Mouse (Mus musculus): Measurements from ENCODE around the gene Gm45808.
A peak's percentile ranks its signal among the peaks of the same experiment; 100 is the strongest.
"Not testable (repeated sequence)": the region's sequence is repeated elsewhere in the genome, so short reads cannot be mapped to it uniquely, and the experiment has no call there.

Gene Gm45808

DNA sequence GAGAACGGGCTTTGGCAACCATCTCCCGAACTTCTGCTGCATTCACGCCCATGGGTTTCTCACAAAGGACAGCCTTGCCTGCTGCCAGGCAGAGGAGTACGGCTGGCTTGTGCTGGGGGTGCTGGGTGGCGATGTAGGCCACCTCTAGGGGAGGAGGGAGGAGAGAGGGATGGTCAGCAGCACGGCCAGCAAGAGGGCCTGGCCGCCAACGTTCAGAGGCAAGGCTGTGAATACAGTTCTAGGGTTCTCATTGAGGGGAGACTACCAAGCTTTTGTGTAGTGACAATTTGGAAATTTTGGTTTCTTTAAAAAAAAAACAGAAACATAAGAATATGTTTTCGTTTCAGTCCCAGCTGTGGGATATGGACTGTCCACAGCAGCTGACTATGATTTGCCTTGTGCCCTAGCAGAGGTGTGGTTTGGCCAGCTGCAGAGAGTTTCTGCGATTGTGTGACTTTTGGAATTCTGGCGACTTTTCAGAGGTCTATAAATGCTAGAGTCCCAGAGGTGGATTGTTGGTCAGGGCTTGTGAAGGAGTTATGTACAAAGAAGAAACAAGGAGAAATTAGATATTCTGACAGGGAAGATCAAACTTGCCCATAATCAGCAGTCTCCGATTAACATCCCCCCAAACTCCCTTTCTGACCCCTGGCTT lies at the start of gene Gm45808:
TSS of gene Gm45808 (minus strand) at position 51 of the 655 bp plus-strand sequence.
- no peak for DNase-seq

DNA sequence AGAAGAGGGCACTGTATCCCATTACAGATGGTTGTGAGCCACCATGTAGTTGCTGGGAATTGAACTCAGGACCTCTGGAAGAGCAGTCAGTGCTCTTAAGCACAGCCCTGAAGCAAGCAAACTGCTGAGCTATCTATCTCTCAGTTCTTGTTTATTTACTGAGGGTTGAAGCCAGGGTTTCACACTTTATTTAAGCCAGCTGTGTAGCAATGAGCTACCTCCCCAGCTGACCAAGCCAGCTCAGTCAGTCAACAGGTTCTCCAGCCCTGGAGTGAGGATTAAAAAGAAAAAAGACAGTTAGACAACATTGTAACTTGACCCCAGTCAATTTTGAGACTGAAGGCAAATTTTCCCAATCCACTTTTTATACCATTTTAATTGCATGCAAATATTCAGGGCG lies 49.1 kb upstream of the Gm45808 start:
- DNase-seq = no peak

DNA sequence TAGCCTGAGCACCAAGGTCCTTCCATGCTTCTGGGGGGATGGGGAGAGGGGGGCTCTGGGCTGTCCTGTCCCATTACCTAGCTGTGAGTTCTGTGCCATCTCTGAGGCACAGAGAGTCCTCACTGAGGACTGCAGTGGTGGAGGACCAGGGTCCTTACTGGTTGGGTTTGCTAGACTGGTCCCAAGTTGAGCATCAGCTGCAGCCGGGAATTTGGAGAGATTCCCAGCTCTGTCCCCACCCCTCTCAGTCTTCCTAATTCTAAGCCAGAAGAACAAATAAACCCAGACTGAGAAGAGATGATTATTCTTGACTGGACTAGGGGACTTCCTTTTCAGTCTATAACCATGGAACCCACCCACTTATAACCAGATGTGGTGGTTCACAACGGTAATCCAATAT lies 44.0 kb upstream of the Gm45808 start:
- no peak for DNase-seq

DNA sequence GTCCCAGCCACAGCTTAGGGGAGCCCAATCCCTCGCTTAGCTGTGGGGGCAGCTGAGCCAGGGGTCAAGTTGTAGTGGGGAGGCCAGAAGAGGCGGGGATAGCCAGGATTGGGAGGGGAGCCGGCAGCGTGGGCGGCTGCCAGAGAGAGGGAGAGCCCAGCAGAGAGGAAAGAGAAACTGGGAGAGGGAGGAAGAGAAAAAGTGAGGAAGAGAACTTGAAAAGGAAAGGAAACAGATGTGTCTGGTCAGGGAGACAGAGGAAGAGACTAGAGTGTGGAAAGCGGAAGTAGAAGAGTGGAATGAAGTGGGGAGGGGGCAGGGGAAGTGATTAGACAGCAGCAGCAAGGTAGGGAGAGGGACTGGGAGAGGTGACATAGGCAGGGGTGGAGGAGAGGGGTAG lies 42.9 kb upstream of the Gm45808 start:
- DNase-seq = no peak

DNA sequence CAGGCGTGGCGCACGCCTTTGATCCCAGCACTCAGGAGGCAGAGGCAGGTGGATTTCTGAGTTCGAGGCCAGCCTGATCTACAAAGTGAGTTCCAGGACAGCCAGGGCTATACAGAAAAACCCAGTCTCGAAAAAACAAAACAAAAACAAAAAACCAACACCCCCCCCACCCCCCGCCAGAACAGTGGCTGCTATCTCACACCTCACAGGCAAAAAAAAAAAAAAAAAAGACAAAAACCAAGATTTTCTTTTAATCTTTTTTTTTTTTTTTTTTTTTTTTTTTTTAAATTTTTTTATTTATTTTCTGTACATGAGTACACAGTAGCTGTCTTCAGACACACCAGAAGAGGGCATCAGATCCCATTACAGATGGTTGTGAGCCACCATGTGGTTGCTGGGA lies 40.6 kb upstream of the Gm45808 start:
- not testable (repeated sequence) for DNase-seq

DNA sequence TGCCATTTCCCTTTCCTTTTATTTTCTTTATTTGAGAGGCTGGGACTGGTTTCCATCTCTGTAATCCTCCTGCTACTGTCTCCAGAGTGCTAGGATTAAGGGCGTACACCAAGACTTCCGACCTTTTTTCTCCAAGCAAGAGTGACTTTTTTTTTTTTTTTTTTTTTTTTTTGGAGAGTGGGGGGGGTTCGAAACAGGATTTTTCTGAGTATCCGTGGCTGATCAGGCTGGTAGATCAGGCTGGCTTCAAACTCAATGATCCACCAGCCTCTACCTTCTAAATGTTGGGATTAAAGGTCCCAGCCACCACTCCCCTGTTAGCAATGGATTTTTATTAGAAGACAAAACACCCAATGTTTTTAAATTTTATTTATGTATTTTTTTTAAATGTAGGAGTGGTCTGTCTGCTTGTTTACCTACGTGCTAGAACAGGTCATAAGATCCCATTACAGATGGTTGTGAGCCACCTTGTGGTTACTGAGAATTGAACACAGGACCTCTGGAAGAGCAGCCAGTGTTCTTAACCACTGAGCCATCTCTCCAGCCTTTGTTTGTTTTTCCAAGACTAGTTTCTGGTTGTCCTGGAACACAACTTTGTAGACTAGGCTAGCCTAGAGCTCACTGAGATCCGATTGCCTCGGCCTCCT lies 40.0 kb upstream of the Gm45808 start:
- DNase-seq = peak; percentile 66

DNA sequence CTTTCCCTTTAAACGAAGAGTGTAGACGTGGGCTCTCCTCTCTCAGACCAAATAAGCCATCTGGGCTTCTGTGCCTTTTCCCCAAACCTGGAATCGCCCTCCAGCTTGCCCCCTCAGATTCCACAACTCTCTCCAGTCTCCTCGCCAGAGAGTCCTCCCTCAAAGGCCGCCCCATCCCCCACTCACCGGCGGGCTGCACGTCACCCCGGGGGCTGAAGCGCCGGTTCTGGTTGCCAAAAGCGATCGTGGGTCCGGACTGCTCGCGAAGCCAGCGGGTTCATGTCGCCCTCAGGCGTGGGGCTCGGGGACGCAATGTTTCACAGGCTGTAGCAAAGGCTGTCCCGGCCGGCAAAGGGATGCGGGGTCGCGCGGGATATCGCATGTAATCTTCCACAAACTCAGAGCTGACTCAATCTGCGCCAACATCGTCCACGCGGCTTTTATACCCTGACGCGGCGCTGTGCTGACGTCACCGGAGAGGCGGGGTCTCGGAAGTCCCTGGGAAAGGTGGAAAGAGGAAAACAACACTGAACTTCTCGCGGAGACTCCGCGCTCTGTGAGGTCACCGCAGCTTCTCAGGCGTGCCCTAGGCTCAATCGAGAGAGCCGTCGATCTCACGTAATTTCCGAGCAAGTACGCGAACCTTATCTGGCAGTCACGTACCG lies 39.3 kb upstream of the Gm45808 start, which contains the start of the genes Ppp1r15a and Plekha4:
TSS of gene Ppp1r15a (minus strand) at position 460 of the 665 bp plus-strand sequence.
TSS of gene Plekha4 (plus strand) at position 522 of the 665 bp plus-strand sequence.
- peak; percentile 96 for DNase-seq

DNA sequence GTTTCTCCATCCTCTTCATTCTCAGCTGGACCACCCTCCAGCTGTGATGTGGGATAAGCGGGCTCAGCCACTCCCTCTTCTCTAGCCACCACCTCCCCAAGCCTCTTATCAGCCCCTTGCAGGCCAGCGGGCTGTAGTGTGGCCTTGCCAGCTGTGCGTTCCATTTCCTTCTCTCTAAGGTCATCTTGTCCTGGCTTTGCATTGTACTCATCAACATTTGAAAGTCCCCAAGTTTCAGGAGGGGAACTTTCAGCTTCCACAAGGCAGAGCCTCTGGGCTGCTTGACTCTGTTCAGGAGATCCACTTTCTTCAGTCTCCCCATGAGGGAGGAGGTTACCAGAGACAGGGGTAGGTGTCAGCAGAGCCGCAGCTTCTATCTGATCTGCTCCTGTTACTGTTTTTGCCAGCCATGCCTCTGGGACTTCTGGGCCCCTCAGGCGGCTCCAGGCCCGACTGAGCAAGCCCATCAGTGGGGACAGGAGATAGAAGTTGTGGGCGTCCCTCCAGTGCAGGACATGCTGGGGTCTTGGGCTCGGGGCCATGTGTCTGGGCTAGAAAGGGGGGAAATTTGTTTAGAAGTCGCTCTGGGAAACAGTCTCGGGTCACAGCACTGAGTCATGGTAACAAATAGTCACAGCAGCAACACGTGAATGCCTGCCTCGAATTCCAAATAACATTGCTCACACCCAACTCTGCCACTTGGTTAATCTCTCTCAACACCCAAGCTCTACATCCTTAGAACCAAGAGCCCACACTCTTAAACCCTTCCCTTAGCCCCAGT lies 38.4 kb upstream of the Gm45808 start:
- peak; percentile 51 for DNase-seq

DNA sequence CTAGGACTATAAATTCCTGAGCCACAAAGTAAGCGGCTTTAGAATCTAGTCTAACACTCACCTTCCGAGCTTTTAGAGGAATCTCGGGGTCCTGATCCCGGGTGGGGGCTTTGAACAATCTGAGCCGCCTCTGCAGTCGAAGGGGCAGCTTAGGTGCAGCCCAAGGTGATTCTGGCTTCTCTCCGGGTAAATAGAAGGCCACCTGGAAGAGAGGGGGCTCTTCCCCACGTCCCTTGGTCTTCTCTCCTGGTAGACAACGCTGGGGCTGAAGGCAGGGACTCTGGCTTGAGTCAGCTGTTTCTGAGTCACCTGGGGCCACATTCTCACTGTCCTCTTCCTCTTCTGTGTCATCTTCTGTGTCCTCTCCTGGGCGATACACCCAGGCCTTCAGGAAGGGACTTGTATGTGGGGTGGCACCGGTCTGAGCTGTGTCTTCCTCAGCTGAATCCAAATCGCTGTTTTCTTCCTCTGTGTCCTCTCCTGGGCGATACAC lies 37.1 kb upstream of the Gm45808 start:
- no peak for DNase-seq

DNA sequence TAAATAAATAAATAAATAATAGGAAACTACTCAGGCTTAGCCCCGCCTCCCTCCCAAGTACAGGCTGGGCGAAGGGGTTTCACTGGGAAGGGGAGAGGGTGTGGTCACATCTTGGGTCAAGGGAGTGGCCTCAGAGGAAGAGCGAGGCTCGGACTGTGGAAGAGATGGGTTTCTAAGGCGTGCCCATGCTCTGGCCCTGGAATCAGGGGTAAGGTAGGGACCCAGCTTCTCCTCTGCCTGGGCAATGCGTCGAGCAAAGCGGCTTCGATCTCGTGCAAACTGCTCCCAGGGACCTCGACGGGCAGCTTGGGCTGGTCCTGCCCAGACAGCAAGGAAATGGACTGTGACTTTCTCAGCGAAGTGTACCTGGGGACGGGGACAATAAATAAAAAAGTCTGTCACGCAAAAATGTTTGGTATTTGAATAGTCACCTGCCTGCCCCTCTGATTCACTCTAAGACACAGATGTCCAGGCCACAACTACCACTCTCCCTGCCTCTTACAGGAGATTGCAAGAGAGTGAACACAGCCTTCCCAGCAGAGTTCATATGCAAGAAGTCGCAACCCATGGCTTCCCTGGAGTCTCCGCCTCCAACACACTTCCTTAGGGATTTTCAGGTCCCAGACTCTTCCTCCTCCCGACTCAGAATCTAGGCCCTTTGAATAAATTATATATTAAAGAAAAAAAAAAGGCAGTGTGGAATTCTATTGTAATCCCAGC lies 36.5 kb upstream of the Gm45808 start:
- DNase-seq = peak; percentile 41

DNA sequence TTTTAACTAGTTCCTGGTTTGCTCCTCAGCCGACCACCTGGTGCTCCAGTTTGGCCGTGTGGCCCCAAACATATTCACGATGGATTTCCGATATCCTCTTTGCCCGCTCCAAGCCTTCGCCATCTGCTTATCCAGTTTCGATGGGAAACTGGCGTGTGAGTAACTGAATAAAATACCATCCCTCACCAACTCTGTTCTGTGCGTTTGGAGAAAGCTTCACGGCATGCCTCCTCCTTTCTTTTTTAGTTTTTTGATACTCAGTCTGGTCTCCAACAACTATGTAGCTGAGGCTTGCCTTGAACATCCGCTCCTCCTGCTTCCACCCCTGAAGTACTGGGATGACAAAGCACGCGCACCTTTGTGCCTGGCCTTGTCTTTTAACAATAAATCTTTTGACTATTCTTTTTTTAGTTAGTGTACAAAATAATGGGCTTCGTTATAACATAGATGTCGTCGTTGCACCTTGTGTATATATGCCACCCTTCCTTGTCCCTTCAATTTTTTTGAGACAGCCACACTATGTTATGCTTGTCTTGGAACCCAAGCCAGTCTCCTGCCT lies 35.7 kb upstream of the Gm45808 start:
- no peak for DNase-seq

DNA sequence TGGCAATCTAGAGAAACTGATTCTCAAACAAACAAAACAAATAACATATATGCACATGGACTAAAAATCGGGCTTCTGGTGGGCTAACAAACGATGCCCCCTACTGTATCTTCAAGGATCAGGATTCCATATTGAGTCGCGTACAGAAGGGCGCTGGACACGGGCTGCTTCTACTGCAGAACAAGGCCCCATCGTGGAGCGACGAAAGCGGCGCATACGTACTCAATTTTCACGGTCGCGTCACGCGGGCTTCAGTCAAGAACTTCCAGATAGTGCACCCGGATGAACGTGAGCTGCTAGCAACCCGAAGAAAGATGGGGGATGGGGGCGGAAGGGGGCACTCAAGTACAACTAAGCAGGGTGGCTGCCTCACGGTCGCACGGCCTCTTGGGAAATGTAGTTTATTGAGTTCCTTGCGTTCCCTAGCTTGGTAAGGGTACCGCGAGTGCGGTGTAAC lies 35.1 kb upstream of the Gm45808 start:
- DNase-seq = peak; percentile 92

DNA sequence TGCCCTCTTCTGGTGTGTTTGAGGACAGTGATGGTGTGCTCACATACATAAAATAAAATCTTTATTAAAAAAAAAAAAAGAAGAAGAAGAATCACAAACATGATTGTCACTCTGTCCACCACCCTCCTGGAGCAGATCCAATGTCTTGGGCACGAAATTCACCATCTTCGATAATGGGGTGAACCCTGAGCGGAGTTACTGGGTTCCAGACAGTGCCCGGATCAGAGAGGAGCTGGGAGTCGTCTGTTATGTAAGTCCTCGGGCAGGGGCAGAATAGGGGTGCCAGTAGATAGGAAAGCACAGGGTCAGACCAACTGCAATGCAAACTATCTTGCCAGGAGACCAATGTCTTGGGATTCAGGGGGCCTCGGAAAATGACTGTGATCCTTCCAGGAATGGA lies 34.0 kb upstream of the Gm45808 start:
- no peak for DNase-seq

DNA sequence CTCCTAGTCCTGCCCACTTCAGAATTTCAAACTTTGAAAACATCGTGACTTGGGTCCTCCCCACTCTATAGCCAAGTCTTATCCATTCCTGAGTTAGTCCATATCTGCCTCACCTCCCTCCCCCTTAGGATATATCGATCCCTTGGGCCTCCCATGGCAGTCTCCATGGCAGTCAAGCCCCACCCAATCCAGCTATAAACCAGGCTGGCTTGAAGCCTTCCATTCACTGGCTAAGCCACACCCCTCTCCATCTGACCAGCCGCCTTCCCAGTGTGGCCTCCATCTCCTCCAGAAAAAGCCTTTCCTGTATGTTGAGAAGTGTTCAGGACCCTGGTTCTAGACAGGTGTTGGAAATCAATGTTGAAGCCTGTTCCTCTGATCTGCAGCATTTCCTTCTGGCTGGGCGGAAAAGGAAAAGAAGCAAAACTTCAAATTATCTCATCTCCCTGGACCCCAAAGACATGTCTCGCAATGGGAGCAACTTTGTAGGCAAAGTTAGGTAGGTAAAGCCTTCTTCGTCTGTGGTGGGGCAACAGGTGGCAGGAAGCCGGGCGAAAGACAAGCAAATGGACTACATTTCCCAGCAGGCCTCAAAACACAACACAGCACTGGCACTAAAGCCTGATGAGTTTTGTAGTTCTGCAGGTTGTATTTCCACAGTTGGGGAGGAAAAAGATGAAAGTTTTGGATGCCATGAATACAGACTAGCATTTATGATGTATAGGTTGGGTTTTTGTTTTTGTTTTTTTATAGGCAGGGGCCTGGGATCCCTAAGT lies 32.9 kb upstream of the Gm45808 start:
- DNase-seq = no peak

DNA sequence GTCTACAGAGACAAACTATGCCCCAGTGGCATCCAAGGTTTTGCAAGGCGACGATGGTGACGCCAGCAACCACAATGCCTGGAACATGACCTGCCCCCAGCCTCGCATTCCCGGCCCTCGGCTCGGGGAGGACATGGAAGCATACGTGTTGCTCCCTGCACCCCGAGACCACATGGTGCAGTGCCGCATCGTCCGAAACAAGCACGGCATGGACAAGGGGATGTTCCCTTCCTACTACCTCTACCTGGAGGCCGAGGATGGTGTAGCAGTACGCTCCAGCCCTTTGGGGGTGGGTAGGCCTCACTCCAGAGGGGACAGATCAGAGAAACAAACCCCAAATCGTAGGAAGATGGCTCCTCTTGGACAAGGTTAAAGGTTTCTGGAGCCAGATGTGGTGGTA lies 32.0 kb upstream of the Gm45808 start:
- no peak for DNase-seq

DNA sequence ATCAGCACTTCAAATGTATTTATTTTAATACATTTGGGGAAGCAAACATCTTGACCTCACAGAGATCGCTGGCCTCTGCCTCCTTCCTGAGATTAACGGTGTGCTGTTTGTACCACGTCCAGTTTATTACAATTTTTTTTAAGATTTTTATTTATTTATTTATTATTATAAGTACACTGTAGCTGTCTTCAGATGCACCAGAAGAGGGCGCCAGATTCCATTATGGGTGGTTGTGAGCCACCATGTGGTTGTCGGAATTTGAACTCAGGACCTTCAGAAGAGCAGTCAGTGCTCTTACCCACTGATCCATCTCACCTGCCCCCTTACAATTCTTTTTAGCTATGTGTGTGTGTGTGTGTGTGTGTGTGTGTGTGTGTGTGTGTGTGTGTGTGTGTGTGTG lies 30.2 kb upstream of the Gm45808 start:
- DNase-seq = not testable (repeated sequence)

DNA sequence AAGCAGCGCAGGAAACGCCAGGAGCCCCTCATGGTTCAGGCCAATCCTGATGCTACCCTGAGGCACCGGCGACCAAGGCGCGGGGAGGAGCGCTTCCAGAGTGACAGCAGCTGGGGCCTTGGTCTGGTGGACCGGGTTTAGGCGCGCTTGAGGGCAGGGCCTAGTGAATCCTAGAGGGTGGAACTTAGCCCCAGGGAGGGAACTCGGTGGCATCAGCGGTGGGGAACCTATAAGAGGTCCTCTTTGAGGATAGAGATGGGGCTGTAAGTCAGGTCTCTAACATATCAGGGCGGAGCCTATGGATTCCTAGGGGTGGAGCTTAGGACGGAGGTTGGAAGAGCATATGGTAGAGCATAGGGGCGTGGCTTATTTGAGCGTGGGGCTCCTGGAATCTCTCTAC lies 28.8 kb upstream of the Gm45808 start:
- no peak for DNase-seq

DNA sequence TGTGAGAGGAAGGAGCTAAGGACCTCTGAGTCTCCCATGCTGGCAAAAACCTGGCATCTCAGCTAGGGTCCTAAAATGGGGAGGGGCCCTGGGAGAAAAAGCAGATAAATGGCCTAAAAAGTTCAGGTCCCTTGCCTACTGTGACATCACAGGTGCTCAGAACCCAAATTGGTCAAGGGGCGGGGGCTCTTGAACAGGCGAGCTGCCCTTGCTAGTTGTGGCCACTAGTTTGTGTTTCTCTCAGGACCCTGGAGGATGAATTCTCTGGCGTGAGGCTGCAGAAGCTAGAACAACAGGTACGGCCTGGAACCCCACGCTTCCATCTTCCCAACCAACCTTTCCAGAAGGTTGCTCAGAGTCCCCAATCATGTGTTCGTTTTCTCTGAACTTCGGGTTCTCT lies 27.8 kb upstream of the Gm45808 start:
- no peak for DNase-seq

DNA sequence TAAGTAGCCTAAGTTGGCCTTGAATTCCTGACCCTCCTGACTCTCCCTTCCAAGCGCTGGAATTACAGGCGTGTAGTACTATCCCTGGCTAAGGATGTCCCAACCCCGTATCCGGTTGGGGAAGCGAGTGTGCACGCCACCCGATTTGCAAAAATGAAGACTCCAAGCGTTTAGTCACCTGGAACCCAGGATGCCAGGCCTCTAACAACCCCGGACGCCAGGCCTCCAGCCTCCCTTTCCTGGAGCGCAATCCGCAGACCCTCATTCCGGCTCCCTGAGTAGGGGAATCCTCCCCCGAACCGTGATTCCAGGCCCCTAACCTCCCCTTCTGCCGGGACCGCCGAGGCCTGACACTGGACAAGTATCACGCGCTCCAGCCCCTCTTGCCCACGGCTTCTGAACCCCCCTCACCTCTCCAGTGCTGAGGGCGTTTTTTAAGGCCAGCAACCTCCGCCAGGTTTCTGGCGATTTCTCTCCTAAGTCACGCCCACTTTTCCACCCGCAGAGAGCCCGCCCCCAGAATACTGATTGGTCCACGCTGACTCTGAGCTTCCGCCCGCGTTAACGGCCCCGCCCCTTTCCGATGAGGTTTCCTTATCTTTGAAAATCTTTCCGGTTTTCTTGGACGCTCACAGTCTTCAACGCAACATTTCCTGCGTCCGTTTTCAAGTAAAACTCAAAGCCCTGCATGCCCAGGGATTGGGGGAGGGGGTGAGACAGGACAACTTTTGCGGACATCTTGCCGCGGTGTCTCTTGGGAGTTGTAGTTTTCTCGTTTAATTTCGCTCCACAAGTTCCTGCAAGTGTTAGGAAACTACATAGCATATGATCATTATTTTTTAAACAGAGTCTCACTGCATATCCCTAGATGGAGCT lies 23.5 kb upstream of the Gm45808 start, which contains the start of gene Nucb1:
TSS of gene Nucb1 (minus strand) at position 495 of the 876 bp plus-strand sequence.
- DNase-seq = peak; percentile 97

Measured in kidney, adult 9 months (tissue).